Mouse (Mus musculus) midbrain, embryonic 13.5 days (tissue): ENCODE measurements around the gene Knop1. TPM values are rescaled to one million over a fixed set of nuclear protein-coding genes. Genes with fewer than 3 reads are reported as not detected.

Experiments used
- ATAC-seq: fragments of 200-750 bp; cut with Nextera tagmentation; 2 replicates; pipeline ENCODE4 v1.8.0; 2017; ENCODE audit warnings: mild to moderate bottlenecking, moderate TSS enrichment, moderate library complexity
- H3K27ac ChIP-seq: fragments of 300-500 bp; sonication (generic); 2 replicates; pipeline ENCODE4 v1.5.1; 2015; ENCODE audit warnings: inconsistent platforms, mild to moderate bottlenecking, moderate library complexity
- H3K27me3 ChIP-seq: fragments of 300-500 bp; sonication (generic); 2 replicates; pipeline ENCODE4 v1.6.1; 2015; ENCODE audit warnings: mild to moderate bottlenecking, inconsistent platforms
- H3K36me3 ChIP-seq: fragments of 300-500 bp; sonication (generic); 2 replicates; pipeline ENCODE4 v1.6.1; 2015; ENCODE audit warnings: mild to moderate bottlenecking, inconsistent platforms
- H3K4me1 ChIP-seq: fragments of 300-500 bp; sonication (generic); replicated peaks from 2 replicates; pipeline ENCODE4 v1.6.1; 2015; ENCODE audit warnings: inconsistent platforms
- H3K4me2 ChIP-seq: fragments of 300-500 bp; sonication (generic); replicated peaks from 2 replicates; pipeline ENCODE4 v1.6.1; 2015; ENCODE audit warnings: moderate library complexity, mild to moderate bottlenecking, inconsistent platforms
- H3K4me3 ChIP-seq: fragments of 300-500 bp; sonication (generic); replicated peaks from 2 replicates; pipeline ENCODE4 v1.5.1; 2015; ENCODE audit warnings: mild to moderate bottlenecking, inconsistent platforms
- H3K9ac ChIP-seq: fragments of 300-500 bp; sonication (generic); replicated peaks from 2 replicates; pipeline ENCODE4 v1.6.1; 2015; ENCODE audit warnings: mild to moderate bottlenecking, inconsistent platforms
- H3K9me3 ChIP-seq: fragments of 300-500 bp; sonication (generic); 2 replicates; pipeline ENCODE4 v1.6.1; 2016; ENCODE audit warnings: mild to moderate bottlenecking, inconsistent platforms
- WGBS: fragments of 180-500 bp; shearing (Covaris S2); methylation state at CpG from one replicate; pipeline ENCODE4 v1.1.7; 2015; 5-methylcytosine and 5-hydroxymethylcytosine counted together
- polyA plus RNA-seq: library from polyadenylated mRNA; unstranded; fragments of >200 nt; fragmentation: Nextera tagmentation; extraction: Ambion mirVana; gene quantifications from 2 replicates; pipeline ENCODE4 v1.2.1, GENCODE M21; 2015

The Knop1 gene
- polyA plus RNA-seq, result 105 and 113 TPM in 2 replicates

DNA sequence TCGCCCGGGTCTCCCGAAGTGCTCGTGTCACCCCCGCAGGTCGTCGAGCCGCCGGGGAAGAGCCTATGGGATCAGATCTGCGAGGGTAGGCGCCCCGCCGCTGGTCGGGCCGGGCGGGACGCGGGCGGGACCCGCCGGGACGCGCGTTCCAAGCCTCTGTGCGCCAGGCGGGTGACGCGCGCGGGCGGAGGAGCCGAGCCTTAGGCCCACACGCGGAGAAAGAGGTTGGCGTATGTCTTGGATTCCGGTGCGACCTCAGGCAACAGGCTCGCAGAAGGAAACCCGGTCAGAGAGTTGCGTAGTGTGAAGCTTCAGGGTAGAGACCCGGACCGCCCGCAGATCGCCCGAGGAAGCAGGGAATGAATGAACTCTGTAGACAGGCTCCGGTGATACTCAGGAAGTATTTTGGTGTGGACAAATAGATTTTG is at the start of gene Knop1:
Gene Knop1 (minus strand): TSS at position 378 of the 428 bp plus-strand sequence.
- peak within 1 kb of the TSS; percentile 80 for H3K9ac ChIP-seq
- H3K4me3 ChIP-seq, result peak within 1 kb of the TSS; percentile 89
- peaks cover 29% of the 10 kb centered on the region for H3K36me3 ChIP-seq
- H3K4me1 ChIP-seq, result peaks cover 24% of the 10 kb centered on the region
- 0% methylated on average over 44 of the region's 46 CpGs for WGBS
- H3K9me3 ChIP-seq, result no peaks in the 10 kb centered on the region
- peak; percentile 89 for ATAC-seq
- peak within 1 kb of the TSS; percentile 95 for H3K4me2 ChIP-seq
- no peaks in the 10 kb centered on the region for H3K27me3 ChIP-seq
- H3K27ac ChIP-seq, result peak within 1 kb of the TSS; percentile 81

DNA sequence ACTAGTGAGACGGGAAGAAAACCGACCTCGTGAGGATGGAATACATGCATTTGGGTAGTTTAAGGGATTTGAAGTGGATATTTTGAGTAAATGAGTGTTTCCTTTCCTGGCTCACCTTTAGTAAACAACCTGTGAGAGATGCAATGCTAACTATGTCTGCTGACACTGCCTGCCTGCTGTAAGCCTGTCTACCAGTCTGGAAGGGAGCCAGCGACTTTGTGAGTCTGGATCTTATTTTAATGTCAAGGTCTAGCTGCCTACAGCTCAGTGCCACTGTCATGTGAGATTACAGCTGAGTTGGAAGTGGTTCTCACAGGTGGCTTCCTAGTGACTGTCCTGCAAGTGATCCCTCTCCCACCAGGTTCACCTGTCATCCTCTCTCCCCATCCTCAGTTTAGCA is 48.5 kb upstream of the Knop1 start:
- Histone ChIP-seq H3K9me3 (no peaks in the 10 kb centered on the region), H3K9ac (no peak overlapping the region), H3K4me3 (no peak overlapping the region), H3K4me2 (no peak overlapping the region), H3K36me3 (no peaks in the 10 kb centered on the region), H3K27ac (no peak overlapping the region), H3K27me3 (no peaks in the 10 kb centered on the region), H3K4me1 (peaks cover 27% of the 10 kb centered on the region)
- 92% methylated on average over 4 of the region's 4 CpGs for WGBS
- no peak for ATAC-seq

DNA sequence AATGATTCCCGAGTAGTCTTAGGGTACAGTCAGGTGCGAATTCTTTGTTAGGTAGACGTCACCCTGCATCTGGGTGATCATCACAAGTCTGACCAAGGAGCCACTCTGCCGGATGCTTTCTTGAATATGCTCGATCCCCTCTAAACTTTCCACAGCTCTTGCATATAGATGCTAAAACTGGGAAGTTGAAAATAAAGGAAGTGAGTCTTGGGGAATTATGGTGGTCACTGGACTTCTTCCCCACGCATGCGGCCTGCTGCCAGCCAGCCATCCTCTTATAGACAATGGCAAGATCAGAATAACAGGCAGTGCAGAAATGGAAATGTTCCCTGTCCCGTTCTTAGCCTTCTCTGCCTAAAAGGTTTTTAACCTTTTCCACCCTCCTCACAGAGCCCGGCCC is 47.8 kb upstream of the Knop1 start:
- no peak for ATAC-seq
- H3K27me3 ChIP-seq, result no peaks in the 10 kb centered on the region
- no peaks in the 10 kb centered on the region for H3K36me3 ChIP-seq
- 85% methylated on average over 9 of the region's 9 CpGs for WGBS
- H3K27ac ChIP-seq, result no peak overlapping the region
- H3K4me3 ChIP-seq, result no peak overlapping the region
- H3K9ac ChIP-seq, result no peak overlapping the region
- H3K9me3 ChIP-seq, result no peaks in the 10 kb centered on the region
- H3K4me1 ChIP-seq, result peaks cover 27% of the 10 kb centered on the region
- H3K4me2 ChIP-seq, result no peak overlapping the region

DNA sequence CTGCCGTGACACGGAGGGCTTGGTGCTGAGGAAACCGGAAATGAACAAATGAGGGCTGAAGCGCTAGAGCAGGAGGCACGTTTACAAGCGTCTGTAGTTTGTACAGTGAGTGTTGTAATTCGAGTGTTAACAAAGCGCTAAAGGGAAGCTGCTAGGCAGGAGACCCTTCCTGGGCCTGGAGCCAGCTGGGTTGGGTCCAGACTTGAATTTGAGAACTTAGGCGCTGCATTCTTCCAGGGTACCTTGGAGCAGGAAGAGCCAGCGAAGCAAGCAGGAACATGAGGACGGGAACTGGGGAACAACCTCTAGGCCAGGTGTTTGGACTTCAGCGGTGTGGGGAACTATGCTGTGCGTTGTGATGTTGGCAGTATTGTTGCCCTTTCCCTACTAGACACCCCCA is 46.9 kb upstream of the Knop1 start:
- Histone ChIP-seq H3K9ac (no peak overlapping the region), H3K4me1 (peaks cover 27% of the 10 kb centered on the region), H3K36me3 (no peaks in the 10 kb centered on the region), H3K4me3 (no peak overlapping the region), H3K9me3 (no peaks in the 10 kb centered on the region), H3K27me3 (0 out of 2 replicates have a peak, but pooled peaks cover 2% of the 10 kb centered on the region), H3K27ac (no peak overlapping the region), H3K4me2 (no peak overlapping the region)
- WGBS, result 69% methylated on average over 13 of the region's 13 CpGs
- no peak for ATAC-seq

DNA sequence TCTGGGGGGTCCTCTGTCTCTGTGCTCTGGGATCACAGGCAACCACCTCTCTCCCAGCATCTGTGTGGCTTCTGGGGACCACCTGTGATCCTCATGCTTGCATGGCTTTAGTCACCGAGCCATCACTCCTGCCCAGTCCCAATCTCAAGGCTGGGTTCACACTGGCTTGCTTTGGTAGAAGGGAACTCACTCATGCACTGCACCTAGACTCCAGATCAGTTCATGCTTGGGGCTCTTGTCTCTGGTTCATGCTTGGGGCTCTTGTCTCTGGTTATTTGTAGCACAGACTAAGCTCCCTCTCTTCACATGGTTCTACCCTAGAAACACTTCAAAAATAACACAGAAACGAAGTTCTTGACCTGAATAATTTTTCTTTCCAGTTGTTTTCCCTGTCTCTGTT is 44.0 kb upstream of the Knop1 start:
- ATAC-seq, result no peak
- Histone ChIP-seq H3K27me3 (0 out of 2 replicates have a peak, but pooled peaks cover 5% of the 10 kb centered on the region), H3K4me2 (no peak overlapping the region), H3K27ac (no peak overlapping the region), H3K9me3 (no peaks in the 10 kb centered on the region), H3K4me3 (no peak overlapping the region), H3K9ac (no peak overlapping the region), H3K36me3 (no peaks in the 10 kb centered on the region), H3K4me1 (peaks cover 34% of the 10 kb centered on the region)
- 63% methylated on average over 2 of the region's 2 CpGs for WGBS

DNA sequence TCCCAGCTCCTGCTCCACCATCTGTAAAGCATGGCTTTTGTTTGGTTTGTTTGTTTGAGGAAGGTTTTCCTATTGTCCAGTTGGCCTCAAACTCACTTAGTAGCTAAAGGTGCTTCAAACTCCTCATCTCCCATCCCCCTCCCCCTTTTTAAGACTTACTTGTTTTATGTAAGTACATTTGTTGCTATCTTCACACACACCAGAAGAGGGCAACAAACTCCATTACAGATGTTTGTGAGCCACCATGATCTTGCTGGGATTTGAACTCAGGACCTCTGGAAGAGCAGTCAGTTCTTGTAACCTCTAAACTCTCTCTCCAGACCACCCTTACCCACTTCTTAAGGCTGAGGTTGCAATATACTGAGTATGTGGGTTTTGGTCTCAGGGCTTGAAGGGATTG is 42.0 kb upstream of the Knop1 start:
- 0 out of 2 replicates have a peak, but pooled peaks cover 5% of the 10 kb centered on the region for H3K27me3 ChIP-seq
- H3K27ac ChIP-seq, result no peak overlapping the region
- H3K9me3 ChIP-seq, result no peaks in the 10 kb centered on the region
- no peak overlapping the region for H3K4me2 ChIP-seq
- ATAC-seq, result no peak
- peaks cover 34% of the 10 kb centered on the region for H3K4me1 ChIP-seq
- H3K4me3 ChIP-seq, result no peak overlapping the region
- no peak overlapping the region for H3K9ac ChIP-seq
- H3K36me3 ChIP-seq, result no peaks in the 10 kb centered on the region

DNA sequence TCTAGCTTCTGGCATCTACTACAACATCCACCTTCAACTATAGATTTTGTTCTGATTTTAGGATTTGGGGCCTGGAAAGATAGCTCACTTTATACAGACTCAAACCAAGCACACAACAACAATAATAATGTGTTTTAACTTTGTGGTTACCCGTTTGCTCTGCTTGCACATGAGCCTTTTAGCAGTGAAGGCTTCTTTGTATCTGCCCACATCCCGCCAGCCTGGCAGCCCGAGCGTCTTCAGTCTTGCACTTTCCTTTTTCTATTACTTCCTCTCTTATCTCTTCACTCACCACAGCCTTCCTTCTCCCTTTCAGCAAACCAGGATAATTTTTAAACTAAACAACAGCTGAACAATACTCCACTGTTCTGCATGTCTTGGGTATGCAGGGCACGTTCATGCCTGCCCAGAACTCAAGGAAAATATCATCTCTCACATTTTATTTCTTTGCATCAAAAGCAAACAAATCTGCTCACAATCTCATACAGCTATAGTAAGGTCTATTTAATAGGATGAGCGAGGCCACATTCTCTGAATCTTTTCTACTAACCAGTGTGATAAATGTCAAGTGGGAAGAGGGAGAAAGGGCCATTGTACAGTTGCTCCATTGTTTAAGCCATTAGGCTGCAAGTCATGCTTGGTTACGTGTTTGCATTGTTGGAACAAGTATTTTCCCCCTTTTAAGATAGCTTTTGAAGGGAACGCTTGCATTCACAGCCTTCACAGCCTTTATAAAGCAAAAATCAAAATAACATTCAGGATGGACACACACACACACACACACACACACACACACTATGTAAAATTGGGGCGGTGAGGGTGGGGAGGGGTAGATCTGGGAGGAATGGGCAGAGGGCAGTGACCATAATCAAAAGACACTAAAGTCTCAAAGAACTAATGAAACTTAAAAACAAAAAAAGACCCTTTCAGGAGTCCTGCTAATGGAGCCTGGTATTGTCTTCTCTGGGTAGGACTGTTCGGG is 39.7 kb upstream of the Knop1 start:
- Histone ChIP-seq H3K9me3 (no peaks in the 10 kb centered on the region), H3K36me3 (no peaks in the 10 kb centered on the region), H3K27me3 (0 out of 2 replicates have a peak, but pooled peaks cover 5% of the 10 kb centered on the region), H3K27ac (peak overlapping the region; percentile 54), H3K9ac (no peak overlapping the region), H3K4me2 (no peak overlapping the region), H3K4me3 (no peak overlapping the region), H3K4me1 (peaks cover 26% of the 10 kb centered on the region)
- ATAC-seq, result peak; percentile 62
- 35% methylated on average over 10 of the region's 10 CpGs for WGBS

DNA sequence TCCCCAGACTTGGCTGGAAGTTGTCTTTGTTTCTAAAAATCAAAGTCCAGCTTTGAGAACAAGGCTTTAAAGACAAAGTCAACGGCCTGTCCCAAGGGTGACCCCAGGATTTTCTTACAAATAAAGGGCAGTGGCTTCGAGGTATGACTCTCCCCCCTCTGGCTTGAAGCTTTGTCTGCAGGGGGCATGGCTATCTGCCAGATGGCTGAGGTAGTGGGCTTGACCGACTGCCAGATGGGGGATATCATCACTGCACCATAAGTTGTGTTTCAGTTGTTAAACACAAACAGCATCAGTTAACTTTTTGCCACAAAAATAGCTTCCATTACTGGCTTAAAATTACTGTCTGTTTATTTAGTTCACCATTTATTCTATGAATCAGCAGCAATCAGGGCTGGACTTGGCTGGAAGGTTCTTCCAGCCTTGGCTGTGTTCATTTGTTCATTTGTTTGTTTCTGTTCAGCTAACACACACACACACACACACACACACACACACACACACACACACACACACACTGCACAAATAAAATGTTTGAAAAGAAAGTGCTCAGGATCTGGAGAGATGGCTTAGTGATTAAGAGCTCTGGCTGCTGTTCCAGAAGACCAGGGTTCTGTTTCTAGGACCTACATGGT is 33.1 kb upstream of the Knop1 start:
- H3K9me3 ChIP-seq, result no peaks in the 10 kb centered on the region
- peaks cover 25% of the 10 kb centered on the region for H3K4me1 ChIP-seq
- WGBS, result 2% methylated on average over 3 of the region's 3 CpGs
- ATAC-seq, result peak; percentile 49; the same call in 1 of the 2 replicates
- H3K27me3 ChIP-seq, result 0 out of 2 replicates have a peak, but pooled peaks cover 4% of the 10 kb centered on the region
- H3K9ac ChIP-seq, result no peak overlapping the region
- H3K36me3 ChIP-seq, result no peaks in the 10 kb centered on the region
- H3K4me2 ChIP-seq, result no peak overlapping the region
- H3K4me3 ChIP-seq, result no peak overlapping the region
- H3K27ac ChIP-seq, result no peak overlapping the region

DNA sequence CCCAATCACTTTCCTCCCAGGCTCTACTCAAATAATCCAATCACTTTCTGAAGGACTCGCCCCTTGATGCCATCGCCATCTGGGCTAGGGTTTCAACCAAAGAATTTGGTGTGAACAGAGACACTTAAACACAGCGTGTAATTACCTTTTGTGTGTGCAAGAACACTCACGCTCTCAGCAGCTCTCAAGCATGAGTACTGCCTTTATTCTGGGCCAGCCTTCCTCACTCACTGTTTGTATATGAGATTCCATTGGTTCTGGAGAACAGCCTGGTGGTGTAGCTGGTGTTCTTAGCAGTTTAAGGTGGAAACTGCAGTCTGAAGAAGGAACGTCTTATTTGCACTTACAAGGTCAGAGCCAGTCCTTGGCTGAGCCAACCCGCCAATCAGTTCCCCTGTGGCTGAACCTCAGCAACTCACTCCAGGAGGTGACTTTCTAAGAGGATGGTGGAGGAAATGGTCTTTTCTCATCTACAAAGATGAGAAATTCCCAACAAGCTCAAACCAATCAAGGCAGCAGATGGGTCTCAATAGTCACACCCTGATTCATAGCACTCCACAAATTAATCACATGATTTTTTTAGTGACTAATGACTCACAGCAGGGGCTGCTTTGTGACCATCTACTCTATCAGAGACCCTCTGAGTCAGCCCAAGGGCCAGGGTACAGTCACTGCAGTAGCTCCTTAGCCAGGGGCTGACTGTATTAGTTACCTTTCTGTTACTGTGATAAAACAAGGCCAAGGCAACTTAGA is 31.4 kb upstream of the Knop1 start:
- H3K4me3 ChIP-seq, result no peak overlapping the region
- 10% methylated on average over 6 of the region's 6 CpGs for WGBS
- peak; percentile 47 for ATAC-seq
- H3K4me2 ChIP-seq, result no peak overlapping the region
- H3K36me3 ChIP-seq, result no peaks in the 10 kb centered on the region
- peaks cover 25% of the 10 kb centered on the region for H3K4me1 ChIP-seq
- no peaks in the 10 kb centered on the region for H3K9me3 ChIP-seq
- H3K27me3 ChIP-seq, result peaks cover 4% of the 10 kb centered on the region; the same call in 1 of the 2 replicates
- no peak overlapping the region for H3K9ac ChIP-seq
- H3K27ac ChIP-seq, result peak overlapping the region; percentile 30; the same call in 1 of the 2 replicates

DNA sequence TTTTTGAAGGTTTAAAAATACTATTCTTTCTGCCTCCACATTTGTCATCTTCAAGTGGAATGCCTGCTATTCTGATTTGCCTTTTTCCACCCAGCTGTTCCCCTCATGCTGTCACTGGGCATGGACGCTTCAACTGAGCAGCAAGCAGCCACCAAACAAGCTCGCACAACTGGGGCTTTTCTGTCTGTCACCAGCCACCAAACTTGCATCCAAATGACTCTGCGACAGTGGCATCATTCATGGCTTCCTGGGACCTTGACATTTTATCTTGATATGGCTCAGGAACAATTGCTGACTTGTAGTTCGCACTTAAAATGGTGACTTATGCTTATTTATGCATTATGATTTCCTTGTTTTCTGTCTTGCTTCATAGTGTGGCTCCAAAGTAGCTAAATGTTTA is 28.9 kb upstream of the Knop1 start:
- peaks cover 25% of the 10 kb centered on the region for H3K4me1 ChIP-seq
- no peaks in the 10 kb centered on the region for H3K36me3 ChIP-seq
- H3K27ac ChIP-seq, result no peak overlapping the region
- no peak overlapping the region for H3K4me3 ChIP-seq
- H3K4me2 ChIP-seq, result no peak overlapping the region
- 85% methylated on average over 4 of the region's 4 CpGs for WGBS
- H3K27me3 ChIP-seq, result peaks cover 4% of the 10 kb centered on the region; the same call in 1 of the 2 replicates
- no peak for ATAC-seq
- H3K9me3 ChIP-seq, result no peaks in the 10 kb centered on the region
- H3K9ac ChIP-seq, result no peak overlapping the region

DNA sequence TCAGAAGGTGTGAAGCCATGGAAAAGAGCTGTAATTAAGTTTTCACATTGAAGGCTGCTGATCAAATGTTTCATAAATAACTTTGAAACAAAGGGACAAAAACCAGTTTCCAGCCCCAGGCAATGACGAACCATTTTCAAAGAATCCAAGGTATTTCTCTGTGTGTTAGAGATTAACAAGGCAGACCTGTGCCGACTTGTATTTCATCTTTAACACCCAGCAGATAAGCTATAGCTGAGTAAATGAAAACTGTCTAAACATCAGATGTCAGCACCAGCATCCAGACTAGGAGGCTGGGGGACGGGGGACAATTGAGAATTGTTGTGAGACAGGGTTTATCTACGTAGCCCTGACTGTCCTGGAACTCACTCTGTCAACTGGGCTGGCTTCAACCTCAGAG is 27.9 kb upstream of the Knop1 start:
- Histone ChIP-seq H3K27ac (no peak overlapping the region), H3K9ac (no peak overlapping the region), H3K9me3 (no peaks in the 10 kb centered on the region), H3K4me3 (no peak overlapping the region), H3K36me3 (no peaks in the 10 kb centered on the region), H3K4me1 (peaks cover 18% of the 10 kb centered on the region), H3K4me2 (no peak overlapping the region), H3K27me3 (peaks cover 4% of the 10 kb centered on the region; the same call in 1 of the 2 replicates)
- WGBS, result 87% methylated on average over 4 of the region's 4 CpGs
- no peak for ATAC-seq
